Mouse (Mus musculus): ENCODE results near the gene Stx8. TPM values are rescaled to one million over a fixed set of nuclear protein-coding genes. Genes with fewer than 3 reads are reported as not detected.

Stx8 gene
- polyA plus RNA-seq, 1 experiment from 2014 or later, result 67.1 TPM

DNA sequence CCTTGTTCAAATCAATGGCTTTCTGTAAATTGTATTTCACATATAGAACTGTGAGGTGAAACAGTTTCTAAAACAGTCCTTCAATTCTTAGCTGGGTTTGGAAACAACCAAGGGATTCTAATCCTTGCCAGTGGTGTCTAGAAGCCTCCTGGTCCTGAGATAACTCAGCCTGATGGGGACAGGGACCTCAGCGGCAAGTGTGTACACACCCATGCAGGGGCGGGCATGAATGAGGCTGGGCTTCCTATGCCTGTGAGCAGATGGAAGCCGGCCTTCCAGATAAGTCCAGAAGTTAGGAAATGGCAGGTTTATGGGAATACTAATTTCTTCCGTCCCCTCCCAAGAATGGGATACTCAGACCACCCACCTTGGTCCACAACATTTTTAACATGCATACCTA, 63.1 kb downstream of the Stx8 start:
- no peak overlapping the region for H3K27ac ChIP-seq
- WGBS, result 75% methylated on average over 4 of the region's 4 CpGs
- no peaks in the 10 kb centered on the region for H3K27me3 ChIP-seq (ENCODE audit: control insufficient read depth, insufficient read depth, low read length)
- no peaks in the 10 kb centered on the region for H3K36me3 ChIP-seq (replicated peaks; ENCODE audit: control insufficient read depth, insufficient read depth)
- DNase-seq (ENCODE audit: low spot score), result no peak
- H3K4me1 ChIP-seq (replicated peaks; ENCODE audit: control insufficient read depth, insufficient read depth, low read length), result no peaks in the 10 kb centered on the region
- no peak overlapping the region for H3K4me3 ChIP-seq (replicated peaks; ENCODE audit: low read length)
- no peaks in the 10 kb centered on the region for H3K9me3 ChIP-seq (ENCODE audit: control insufficient read depth, low read length)
- ATAC-seq (ENCODE audit: low FRiP score), result no peak
- H3K9ac ChIP-seq, result no peak overlapping the region
- H3K4me2 ChIP-seq (replicated peaks), result no peak overlapping the region

DNA sequence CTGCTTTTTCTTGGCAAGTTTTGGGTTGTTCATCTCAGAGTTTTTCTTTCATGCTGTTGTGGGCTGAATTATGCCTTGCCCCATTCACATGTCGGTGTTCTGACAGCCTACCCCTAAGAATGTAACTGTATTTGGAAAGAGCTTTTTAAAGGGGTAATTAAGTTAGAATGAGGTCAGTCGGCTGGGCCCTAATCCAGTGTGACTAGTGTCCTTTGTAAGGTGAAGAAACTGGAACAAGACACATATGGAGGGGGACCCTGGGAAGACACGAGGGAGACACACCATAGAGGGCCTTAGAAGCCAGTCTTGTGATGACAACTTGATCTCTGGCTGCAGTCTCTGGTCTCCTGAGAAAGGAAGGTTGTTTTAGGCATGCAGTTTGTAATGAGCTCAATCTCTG, 63.9 kb downstream of the Stx8 start:
- Histone ChIP-seq H3K4me2 (replicated peaks) (no peak overlapping the region), H3K9ac (no peak overlapping the region), H3K4me3 (replicated peaks; ENCODE audit: low read length) (no peak overlapping the region), H3K36me3 (replicated peaks; ENCODE audit: control insufficient read depth, insufficient read depth) (no peaks in the 10 kb centered on the region), H3K9me3 (ENCODE audit: control insufficient read depth, low read length) (no peaks in the 10 kb centered on the region), H3K27ac (no peak overlapping the region), H3K27me3 (ENCODE audit: control insufficient read depth, insufficient read depth, low read length) (no peaks in the 10 kb centered on the region), H3K4me1 (replicated peaks; ENCODE audit: control insufficient read depth, insufficient read depth, low read length) (no peaks in the 10 kb centered on the region)
- DNase-seq (ENCODE audit: low spot score) (no peak), ATAC-seq (ENCODE audit: low FRiP score) (no peak)
- 17% methylated on average over 3 of the region's 3 CpGs for WGBS

GRCm38 (mm10) chr11:68030771-68031170, 64.8 kb downstream of the Stx8 start:
- H3K27me3 ChIP-seq (ENCODE audit: control insufficient read depth, insufficient read depth, low read length), result no peaks in the 10 kb centered on the region
- H3K9ac ChIP-seq, result no peak overlapping the region
- no peak overlapping the region for H3K4me3 ChIP-seq (replicated peaks; ENCODE audit: low read length)
- no peaks in the 10 kb centered on the region for H3K4me1 ChIP-seq (replicated peaks; ENCODE audit: control insufficient read depth, insufficient read depth, low read length)
- no peak overlapping the region for H3K27ac ChIP-seq
- H3K36me3 ChIP-seq (replicated peaks; ENCODE audit: control insufficient read depth, insufficient read depth), result no peaks in the 10 kb centered on the region
- no peak for DNase-seq (ENCODE audit: low spot score)
- H3K4me2 ChIP-seq (replicated peaks), result no peak overlapping the region
- WGBS, result 78% methylated on average over 1 of the region's 1 CpGs
- H3K9me3 ChIP-seq (ENCODE audit: control insufficient read depth, low read length), result no peaks in the 10 kb centered on the region
- no peak for ATAC-seq (ENCODE audit: low FRiP score)

DNA sequence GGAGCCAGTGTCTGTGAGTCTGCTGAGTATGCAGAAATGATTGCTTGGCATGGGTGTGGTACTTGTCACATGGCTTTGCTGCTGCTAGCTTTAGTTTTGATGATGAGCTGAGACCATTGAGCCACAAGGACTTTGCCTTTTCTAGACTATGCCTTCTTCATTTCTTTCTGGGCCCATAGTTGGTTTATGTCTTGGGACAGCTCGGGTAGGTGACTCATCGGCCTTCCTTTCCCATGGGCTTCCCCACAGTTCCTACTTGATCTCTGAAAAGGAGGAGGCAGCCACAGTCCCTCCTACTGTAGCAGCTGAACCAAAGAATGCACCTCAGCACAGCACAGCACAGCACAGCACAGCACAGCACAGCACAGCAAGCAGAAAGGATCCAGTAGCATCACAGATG, 66.5 kb downstream of the Stx8 start:
- Histone ChIP-seq H3K36me3 (replicated peaks; ENCODE audit: control insufficient read depth, insufficient read depth) (no peaks in the 10 kb centered on the region), H3K4me3 (replicated peaks; ENCODE audit: low read length) (no peak overlapping the region), H3K27ac (no peak overlapping the region), H3K4me2 (replicated peaks) (no peak overlapping the region), H3K27me3 (ENCODE audit: control insufficient read depth, insufficient read depth, low read length) (no peaks in the 10 kb centered on the region), H3K9me3 (ENCODE audit: control insufficient read depth, low read length) (no peaks in the 10 kb centered on the region), H3K9ac (no peak overlapping the region), H3K4me1 (replicated peaks; ENCODE audit: control insufficient read depth, insufficient read depth, low read length) (peaks cover 8% of the 10 kb centered on the region; the same call in 1 of the 2 replicates)
- WGBS, result 91% methylated on average over 2 of the region's 2 CpGs
- ATAC-seq (ENCODE audit: low FRiP score) (no peak), DNase-seq (ENCODE audit: low spot score) (no peak)

DNA sequence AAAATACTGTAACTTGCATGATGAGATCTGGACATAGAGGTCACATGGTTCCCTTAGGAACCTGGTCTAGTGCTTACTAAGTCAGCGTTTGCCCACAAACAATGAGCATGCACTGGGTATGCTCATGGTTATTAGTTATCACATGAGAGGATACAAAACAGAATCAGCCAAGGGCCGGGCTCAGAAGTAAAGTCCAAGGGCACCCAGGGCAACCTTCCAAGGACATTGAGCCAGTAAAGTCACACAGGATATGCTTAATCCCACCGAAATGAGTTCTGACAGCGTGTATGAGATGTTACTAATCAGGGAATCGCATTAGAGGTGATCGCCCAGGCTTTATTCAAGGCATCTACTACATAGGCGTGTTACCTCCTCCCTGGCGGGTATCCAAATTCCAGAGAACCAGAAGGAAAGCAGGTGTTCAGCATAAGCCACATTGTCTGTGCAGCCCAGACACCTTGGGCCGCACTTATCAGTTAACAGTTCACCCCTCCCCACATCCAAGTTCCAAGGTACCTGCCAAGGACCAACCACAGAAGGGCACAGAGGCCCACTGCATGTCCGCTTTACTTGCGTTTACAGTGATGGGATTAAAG, 67.4 kb downstream of the Stx8 start:
- no peak for DNase-seq (ENCODE audit: low spot score)
- no peak overlapping the region for H3K27ac ChIP-seq
- no peak overlapping the region for H3K9ac ChIP-seq
- H3K4me2 ChIP-seq (replicated peaks), result no peak overlapping the region
- H3K4me1 ChIP-seq (replicated peaks; ENCODE audit: control insufficient read depth, insufficient read depth, low read length), result peaks cover 8% of the 10 kb centered on the region; the same call in 1 of the 2 replicates
- no peak overlapping the region for H3K4me3 ChIP-seq (replicated peaks; ENCODE audit: low read length)
- no peaks in the 10 kb centered on the region for H3K27me3 ChIP-seq (ENCODE audit: control insufficient read depth, insufficient read depth, low read length)
- no peak for ATAC-seq (ENCODE audit: low FRiP score)
- no peaks in the 10 kb centered on the region for H3K9me3 ChIP-seq (ENCODE audit: control insufficient read depth, low read length)
- no peaks in the 10 kb centered on the region for H3K36me3 ChIP-seq (replicated peaks; ENCODE audit: control insufficient read depth, insufficient read depth)
- 93% methylated on average over 11 of the region's 11 CpGs for WGBS

GRCm38 (mm10) chr11:68034422-68034821, 68.4 kb downstream of the Stx8 start:
- H3K27me3 ChIP-seq (ENCODE audit: control insufficient read depth, insufficient read depth, low read length), result no peaks in the 10 kb centered on the region
- H3K9ac ChIP-seq, result no peak overlapping the region
- no peak overlapping the region for H3K4me3 ChIP-seq (replicated peaks; ENCODE audit: low read length)
- ATAC-seq (ENCODE audit: low FRiP score) (no peak), DNase-seq (ENCODE audit: low spot score) (no peak)
- 97% methylated on average over 5 of the region's 5 CpGs for WGBS
- no peaks in the 10 kb centered on the region for H3K9me3 ChIP-seq (ENCODE audit: control insufficient read depth, low read length)
- no peak overlapping the region for H3K27ac ChIP-seq
- H3K36me3 ChIP-seq (replicated peaks; ENCODE audit: control insufficient read depth, insufficient read depth), result no peaks in the 10 kb centered on the region
- H3K4me1 ChIP-seq (replicated peaks; ENCODE audit: control insufficient read depth, insufficient read depth, low read length), result peaks cover 8% of the 10 kb centered on the region; the same call in 1 of the 2 replicates
- H3K4me2 ChIP-seq (replicated peaks), result no peak overlapping the region

- WGBS, result 80% methylated on average over 4 of the region's 4 CpGs
- ATAC-seq (ENCODE audit: low FRiP score) (no peak), DNase-seq (ENCODE audit: low spot score) (no peak)
- Histone ChIP-seq H3K9me3 (ENCODE audit: control insufficient read depth, low read length) (no peaks in the 10 kb centered on the region), H3K36me3 (replicated peaks; ENCODE audit: control insufficient read depth, insufficient read depth) (no peaks in the 10 kb centered on the region), H3K4me1 (replicated peaks; ENCODE audit: control insufficient read depth, insufficient read depth, low read length) (peaks cover 8% of the 10 kb centered on the region; the same call in 1 of the 2 replicates), H3K9ac (no peak overlapping the region), H3K27me3 (ENCODE audit: control insufficient read depth, insufficient read depth, low read length) (no peaks in the 10 kb centered on the region), H3K4me3 (replicated peaks; ENCODE audit: low read length) (no peak overlapping the region), H3K27ac (no peak overlapping the region), H3K4me2 (replicated peaks) (no peak overlapping the region)
Observed at GRCm38 (mm10) chr11:68035303-68035891, 69.4 kb downstream of the Stx8 start.

- Histone ChIP-seq H3K4me1 (replicated peaks; ENCODE audit: control insufficient read depth, insufficient read depth, low read length) (peaks cover 8% of the 10 kb centered on the region; the same call in 1 of the 2 replicates), H3K4me3 (replicated peaks; ENCODE audit: low read length) (no peak overlapping the region), H3K36me3 (replicated peaks; ENCODE audit: control insufficient read depth, insufficient read depth) (no peaks in the 10 kb centered on the region), H3K27me3 (ENCODE audit: control insufficient read depth, insufficient read depth, low read length) (no peaks in the 10 kb centered on the region), H3K27ac (no peak overlapping the region), H3K4me2 (replicated peaks) (no peak overlapping the region), H3K9ac (no peak overlapping the region), H3K9me3 (ENCODE audit: control insufficient read depth, low read length) (no peaks in the 10 kb centered on the region)
- WGBS, result 71% methylated on average over 20 of the region's 20 CpGs
- DNase-seq (ENCODE audit: low spot score) (no peak), ATAC-seq (ENCODE audit: low FRiP score) (no peak)
Observed at GRCm38 (mm10) chr11:68036133-68036959, 70.4 kb downstream of the Stx8 start.

DNA sequence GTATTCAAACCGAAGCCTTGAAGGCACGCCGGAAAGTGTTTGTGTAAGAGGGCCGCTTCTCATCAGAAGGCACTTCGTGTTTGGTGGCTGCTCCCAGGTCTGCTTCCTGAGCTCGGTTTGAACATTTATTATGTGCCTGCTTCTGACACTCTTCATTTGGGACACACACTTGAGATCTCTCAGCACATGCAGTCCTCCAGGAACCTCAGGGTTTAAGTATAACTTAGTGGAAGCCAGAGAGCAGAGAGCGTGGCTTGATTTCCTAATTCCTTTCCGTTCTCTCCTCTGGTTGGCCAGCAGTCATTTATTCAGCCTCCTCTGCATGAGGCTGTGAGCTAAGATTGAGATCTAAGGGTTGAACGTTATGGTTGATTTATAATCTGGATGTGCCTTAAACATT, 71.1 kb downstream of the Stx8 start:
- peaks cover 8% of the 10 kb centered on the region; the same call in 1 of the 2 replicates for H3K4me1 ChIP-seq (replicated peaks; ENCODE audit: control insufficient read depth, insufficient read depth, low read length)
- ATAC-seq (ENCODE audit: low FRiP score), result no peak
- H3K9ac ChIP-seq, result no peak overlapping the region
- H3K27ac ChIP-seq, result no peak overlapping the region
- no peak overlapping the region for H3K4me3 ChIP-seq (replicated peaks; ENCODE audit: low read length)
- no peaks in the 10 kb centered on the region for H3K36me3 ChIP-seq (replicated peaks; ENCODE audit: control insufficient read depth, insufficient read depth)
- 69% methylated on average over 9 of the region's 9 CpGs for WGBS
- no peak overlapping the region for H3K4me2 ChIP-seq (replicated peaks)
- DNase-seq (ENCODE audit: low spot score), result no peak
- no peaks in the 10 kb centered on the region for H3K27me3 ChIP-seq (ENCODE audit: control insufficient read depth, insufficient read depth, low read length)
- no peaks in the 10 kb centered on the region for H3K9me3 ChIP-seq (ENCODE audit: control insufficient read depth, low read length)

All from hindbrain, embryonic 14.5 days (tissue).